Mouse (Mus musculus): Measurements from ENCODE around the gene Tmem59. TPM values are rescaled to one million over a fixed set of nuclear protein-coding genes. Genes with fewer than 3 reads are reported as not detected.

Tmem59 gene
- total and polyA plus RNA-seq, 3 experiments, result 55.8 to 78.9 TPM; not detected in 1

DNA sequence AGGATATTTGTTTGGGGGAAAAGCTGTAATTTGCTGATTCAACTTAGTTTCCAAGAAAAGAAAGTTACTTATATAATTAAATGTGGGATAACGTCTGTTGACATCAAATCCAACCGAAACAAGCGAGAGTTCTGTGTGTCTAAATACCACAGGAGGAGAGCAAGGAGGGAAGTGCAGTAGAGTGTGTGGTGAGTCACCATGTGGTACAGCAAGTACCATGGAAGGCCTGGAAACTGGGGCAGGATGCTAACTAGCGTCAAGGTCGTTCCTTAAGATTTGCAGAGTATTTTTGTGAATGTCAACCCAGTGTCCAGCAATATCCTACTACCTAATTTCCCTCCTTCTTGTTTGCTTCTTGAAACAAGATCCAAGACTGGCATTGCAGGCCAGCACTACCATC, 19.9 kb downstream of the Tmem59 start:
- Histone ChIP-seq H3K4me1 (ENCODE audit: control insufficient read depth in 1 of 2, insufficient read depth in 2 of 2, low read length in 2 of 2) (no peaks in the 10 kb centered on the region), H3K9ac (ENCODE audit: control insufficient read depth, low read depth, low read length, poor library complexity, severe bottlenecking) (no peak overlapping the region), H3K79me2 (ENCODE audit: control insufficient read depth, insufficient read depth, low read length, poor library complexity) (no peaks in the 10 kb centered on the region), H3K27ac (ENCODE audit: control insufficient read depth, low read depth, low read length) (no peak overlapping the region), H3K36me3 (ENCODE audit: control insufficient read depth in 1 of 2, insufficient read depth in 2 of 2, low read length in 2 of 2) (peaks cover 0 to 38% of the 10 kb centered on the region in 2 experiments; a peak in 3 of 4 replicates), H3K27me3 (ENCODE audit: control insufficient read depth in 1 of 2, insufficient read depth in 2 of 2, low read length in 2 of 2) (no peaks in the 10 kb centered on the region), H3K4me3 (ENCODE audit: control insufficient read depth in 1 of 2, insufficient read depth in 1 of 2, low read depth in 2 of 2, low read length in 2 of 2) (no peak overlapping the region), H3K9me3 (replicated peaks; ENCODE audit: insufficient read depth, low read length) (no peaks in the 10 kb centered on the region)
- DNase-seq (ENCODE audit: low read depth, low spot score), result no peak
- TF ChIP-seq ZNF384 (IDR thresholded peaks at IDR 0.05; ENCODE audit: low read depth, low read length) (no peak), NELFE (IDR thresholded peaks at IDR 0.05; ENCODE audit: low read depth, low read length) (no peak), SIN3A (IDR thresholded peaks at IDR 0.05; ENCODE audit: low read length) (no peak), UBTF (IDR thresholded peaks at IDR 0.05; ENCODE audit: borderline replicate concordance, insufficient read depth, low read depth, low read length) (no peak), TBP (IDR thresholded peaks at IDR 0.05; ENCODE audit: low read depth, low read length) (no peak), POLR2AphosphoS2 (IDR thresholded peaks at IDR 0.05; ENCODE audit: low read length) (no peak), ZC3H11A (IDR thresholded peaks at IDR 0.05; ENCODE audit: low read depth, low read length) (no peak), GABPA (IDR thresholded peaks at IDR 0.05; ENCODE audit: low read depth, low read length) (no peak), GATA1 (IDR thresholded peaks at IDR 0.05; ENCODE audit: low read depth, low read length) (no peak), RAD21 (IDR thresholded peaks at IDR 0.05; ENCODE audit: low read depth, low read length) (no peak), POLR2AphosphoS5 (IDR thresholded peaks at IDR 0.05; ENCODE audit: borderline replicate concordance, low read depth, low read length) (no peak), NRF1 (IDR thresholded peaks at IDR 0.05; ENCODE audit: insufficient read depth, low read depth, low read length, poor library complexity, severe bottlenecking) (no peak), MAFK (IDR thresholded peaks at IDR 0.05; ENCODE audit: borderline replicate concordance, low read depth, low read length) (no peak), USF2 (IDR thresholded peaks at IDR 0.05; ENCODE audit: borderline replicate concordance in 1 of 2, insufficient read depth in 1 of 2, low read depth in 1 of 2, low read length in 2 of 2) (no peak), USF1 (IDR thresholded peaks at IDR 0.05; ENCODE audit: low read depth, low read length) (no peak), EP300 (IDR thresholded peaks at IDR 0.05; ENCODE audit: low read depth in 1 of 2, low read length in 2 of 2) (no peak), TCF12 (IDR thresholded peaks at IDR 0.05; ENCODE audit: low read depth, low read length) (no peak), POLR2A (IDR thresholded peaks at IDR 0.05; ENCODE audit: control insufficient read depth in 1 of 2, insufficient read depth in 1 of 2, low read depth in 1 of 2, low read length in 2 of 2, poor library complexity in 1 of 2) (no peak)

- H3K36me3 ChIP-seq (ENCODE audit: control insufficient read depth in 1 of 2, insufficient read depth in 2 of 2, low read length in 2 of 2), result peaks cover 0 to 32% of the 10 kb centered on the region in 2 experiments; a peak in 2 of 4 replicates
- no peak for DNase-seq (ENCODE audit: low read depth, low spot score)
- TF ChIP-seq MYB (IDR thresholded peaks at IDR 0.05; ENCODE audit: low read depth, low read length) (no peak), MYC (IDR thresholded peaks at IDR 0.05; ENCODE audit: low read depth, low read length) (no peak), ZKSCAN1 (IDR thresholded peaks at IDR 0.05; ENCODE audit: low read depth, low read length) (no peak), NRF1 (IDR thresholded peaks at IDR 0.05; ENCODE audit: insufficient read depth, low read depth, low read length, poor library complexity, severe bottlenecking) (no peak), ZC3H11A (IDR thresholded peaks at IDR 0.05; ENCODE audit: low read depth, low read length) (no peak), CHD1 (IDR thresholded peaks at IDR 0.05; ENCODE audit: low read depth, low read length) (no peak), POLR2AphosphoS2 (IDR thresholded peaks at IDR 0.05; ENCODE audit: low read length) (no peak), USF1 (IDR thresholded peaks at IDR 0.05; ENCODE audit: low read depth, low read length) (no peak), MAFK (IDR thresholded peaks at IDR 0.05; ENCODE audit: borderline replicate concordance, low read depth, low read length) (no peak), GATA1 (IDR thresholded peaks at IDR 0.05; ENCODE audit: low read depth, low read length) (no peak), SIN3A (IDR thresholded peaks at IDR 0.05; ENCODE audit: low read length) (no peak), POLR2A (IDR thresholded peaks at IDR 0.05; ENCODE audit: control insufficient read depth in 1 of 2, insufficient read depth in 1 of 2, low read depth in 1 of 2, low read length in 2 of 2, poor library complexity in 1 of 2) (no peak), MAZ (IDR thresholded peaks at IDR 0.05; ENCODE audit: low read depth, low read length) (no peak)
Observed at GRCm38 (mm10) chr4:107201779-107202178, 23.6 kb downstream of the Tmem59 start.

More at GRCm38 (mm10) chr4:107201779-107202178, 23.6 kb downstream of the Tmem59 start:
- Histone ChIP-seq H3K9ac (ENCODE audit: control insufficient read depth, low read depth, low read length, poor library complexity, severe bottlenecking) (no peak overlapping the region), H3K4me3 (ENCODE audit: control insufficient read depth in 1 of 2, insufficient read depth in 1 of 2, low read depth in 2 of 2, low read length in 2 of 2) (no peak overlapping the region), H3K27me3 (ENCODE audit: control insufficient read depth in 1 of 2, insufficient read depth in 2 of 2, low read length in 2 of 2) (no peaks in the 10 kb centered on the region), H3K9me3 (replicated peaks; ENCODE audit: insufficient read depth, low read length) (no peaks in the 10 kb centered on the region), H3K27ac (ENCODE audit: control insufficient read depth, low read depth, low read length) (no peak overlapping the region), H3K79me2 (ENCODE audit: control insufficient read depth, insufficient read depth, low read length, poor library complexity) (no peaks in the 10 kb centered on the region), H3K4me1 (ENCODE audit: control insufficient read depth in 1 of 2, insufficient read depth in 2 of 2, low read length in 2 of 2) (no peaks in the 10 kb centered on the region)

Measured in MEL (cell line).